8 mouse cellular contexts compared by ENCODE assay signal in the genomic region with DNA sequence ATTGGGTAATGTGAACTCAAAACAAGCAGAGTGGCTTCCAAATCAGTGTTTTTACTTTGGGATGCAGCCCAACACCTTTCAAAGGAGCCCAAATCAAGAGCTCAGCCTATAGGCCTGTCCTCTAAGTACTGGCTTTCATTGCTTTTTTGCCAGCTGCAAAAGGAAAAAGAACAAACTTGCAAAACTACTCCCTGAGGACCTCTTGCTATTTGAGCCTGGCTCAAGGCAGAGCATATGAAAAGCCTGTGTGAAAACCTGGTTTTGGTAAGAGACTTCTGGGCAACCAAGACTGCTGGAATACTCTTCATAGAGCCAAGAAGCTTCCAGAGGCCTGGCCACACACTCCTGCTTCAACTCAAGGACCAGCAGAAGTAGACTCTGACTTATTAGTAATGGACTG.
"Had no signal": no experiment of that assay in that cellular context is flagged by ENCODE, and none has a peak within 500 bp of the region (broad histone marks: within the 10 kb centered on the region; RNA-seq: fewer than 3 reads in every experiment).

No protein-coding gene starts in this region.

- DNase-seq: kidney, adult 11 months; kidney, adult 9 months; kidney, postnatal 36 days; lung, embryonic 14.5 days; lung, postnatal 10 days; right cerebral cortex, postnatal 4 days; thymus, adult 2 months; thymus, postnatal 25 days had no signal
